Mouse (Mus musculus) embryo, embryonic 11.5 days (tissue): Measurements from ENCODE around the gene Fam50b.
A peak's percentile ranks its signal among the peaks of the same experiment; 100 is the strongest.

ENCODE experiments used
- DNase-seq: peaks from one replicate; pipeline ENCODE4 v3.0.0-alpha.2; 2012; ENCODE audit warnings: low read depth, low spot score

Fam50b gene

GRCm38 (mm10) chr13:34734686-34735085, at the start of gene Fam50b:
Gene Fam50b (plus strand): TSS chr13:34734850.
- DNase-seq, result no peak

- no peak for DNase-seq
Measured at GRCm38 (mm10) chr13:34685008-34685765, 49.5 kb upstream of the Fam50b start.

GRCm38 (mm10) chr13:34691049-34691448, 43.6 kb upstream of the Fam50b start:
- DNase-seq, result no peak

GRCm38 (mm10) chr13:34693111-34693510, 41.5 kb upstream of the Fam50b start:
- DNase-seq, result no peak

GRCm38 (mm10) chr13:34696734-34697332, 37.8 kb upstream of the Fam50b start:
- DNase-seq, result no peak

GRCm38 (mm10) chr13:34700091-34700490, 34.6 kb upstream of the Fam50b start:
- no peak for DNase-seq

GRCm38 (mm10) chr13:34700630-34701029, 34.0 kb upstream of the Fam50b start:
- no peak for DNase-seq

- DNase-seq, result no peak
Measured at GRCm38 (mm10) chr13:34703301-34703700, 31.3 kb upstream of the Fam50b start.

GRCm38 (mm10) chr13:34703795-34704194, 30.9 kb upstream of the Fam50b start:
- DNase-seq, result no peak

- DNase-seq, result no peak
Measured at GRCm38 (mm10) chr13:34704835-34705234, 29.8 kb upstream of the Fam50b start.

GRCm38 (mm10) chr13:34708955-34709354, 25.7 kb upstream of the Fam50b start:
- DNase-seq, result peak; percentile 23

- DNase-seq, result no peak
Measured at GRCm38 (mm10) chr13:34709566-34709965, 25.1 kb upstream of the Fam50b start.

- DNase-seq, result no peak
Measured at GRCm38 (mm10) chr13:34711410-34711809, 23.2 kb upstream of the Fam50b start.

- no peak for DNase-seq
Measured at GRCm38 (mm10) chr13:34712881-34713280, 21.8 kb upstream of the Fam50b start.

GRCm38 (mm10) chr13:34715437-34715838, 19.2 kb upstream of the Fam50b start:
- no peak for DNase-seq

- DNase-seq, result peak; percentile 27
Measured at GRCm38 (mm10) chr13:34724831-34725592, 9.6 kb upstream of the Fam50b start.

- DNase-seq, result peak; percentile 46
Measured at GRCm38 (mm10) chr13:34725800-34726476, 8.7 kb upstream of the Fam50b start.

- DNase-seq, result no peak
Measured at GRCm38 (mm10) chr13:34726477-34726805, 8.2 kb upstream of the Fam50b start.

GRCm38 (mm10) chr13:34727060-34727459, 7.6 kb upstream of the Fam50b start:
- no peak for DNase-seq

GRCm38 (mm10) chr13:34731551-34731950, 3.1 kb upstream of the Fam50b start:
- DNase-seq, result no peak

GRCm38 (mm10) chr13:34733780-34734179, 870 bp upstream of the Fam50b start:
- DNase-seq, result no peak
